Mouse (Mus musculus) spleen, adult 2 months (tissue): ENCODE data around the gene Immp2l.

Experiments
- CTCF ChIP-seq: fragments of 200-500 bp; IDR thresholded peaks from 2 replicates; pipeline ENCODE4 v1.5.1; 2011; ENCODE audit warnings: mild to moderate bottlenecking, inconsistent platforms; ENCODE audit not compliant: insufficient read depth, insufficient read length, insufficient replicate concordance; ENCODE audit errors: extremely low read depth
- POLR2A ChIP-seq: fragments of 200-500 bp; IDR thresholded peaks from 2 replicates; pipeline ENCODE4 v1.6.1; 2011; ENCODE audit warnings: low read depth, low read length, inconsistent platforms

DNA sequence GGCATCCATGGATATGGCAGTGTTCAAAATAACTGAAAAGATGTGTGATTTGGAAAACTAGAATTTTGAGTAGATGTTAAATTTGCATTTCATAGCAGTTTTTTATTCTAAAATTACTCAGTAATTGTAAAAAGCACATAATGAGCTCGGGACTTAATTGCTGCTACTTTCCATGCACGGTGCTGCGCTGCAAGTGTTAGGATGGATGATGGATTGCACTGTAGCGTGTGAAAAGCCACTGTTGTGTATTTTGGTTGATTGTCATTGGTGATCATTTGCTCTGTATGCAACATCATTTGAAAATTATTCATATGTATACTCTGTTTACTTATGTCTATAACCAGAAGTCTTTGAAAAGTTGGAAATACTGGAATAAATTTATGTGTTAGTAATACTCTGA is 394.1 kb downstream of the Immp2l start:
- TF ChIP-seq CTCF (no peak), POLR2A (no peak)
